Mouse (Mus musculus): Measurements from ENCODE around the gene 1110032A03Rik. TPM values are rescaled to one million over a fixed set of nuclear protein-coding genes. Genes with fewer than 3 reads are reported as not detected.
A peak's percentile ranks its signal among the peaks of the same experiment; 100 is the strongest.

Gene 1110032A03Rik
- total and polyA plus RNA-seq, 2 experiments: 41.1 to 58.8 TPM

DNA sequence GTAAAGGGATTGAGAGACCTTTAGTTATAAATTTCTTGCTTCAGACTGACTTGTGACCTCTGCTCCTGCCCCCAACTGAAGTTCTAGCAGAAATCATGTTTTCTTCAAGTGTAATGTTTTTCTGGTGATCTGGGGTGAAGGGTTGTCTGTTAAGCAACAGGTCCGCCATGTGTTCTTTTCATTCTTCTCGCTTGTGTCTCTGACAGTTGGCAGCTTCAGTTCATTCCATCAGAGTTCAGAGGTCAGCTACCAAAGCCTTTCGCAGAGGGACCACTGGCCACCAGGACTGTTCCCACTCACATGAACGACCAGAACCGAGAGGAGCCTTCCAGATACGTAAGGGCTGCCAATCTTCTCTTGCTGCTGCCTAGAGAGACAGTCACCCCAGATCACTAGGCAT is 33.2 kb upstream of the 1110032A03Rik start:
- no peak overlapping the region for H3K27ac ChIP-seq (replicated peaks; ENCODE audit: insufficient read depth, low read depth, low read length)
- H3K36me3 ChIP-seq (ENCODE audit: control insufficient read depth, insufficient read depth, low read length): peaks cover 20% of the 10 kb centered on the region
- 75% methylated on average over 6 of the region's 6 CpGs for WGBS
- H3K79me2 ChIP-seq (ENCODE audit: control insufficient read depth, insufficient read depth, low read length): no peaks in the 10 kb centered on the region
- no peaks in the 10 kb centered on the region for H3K4me1 ChIP-seq (ENCODE audit: control insufficient read depth, insufficient read depth, low read length)
- DNase-seq (ENCODE audit: extremely low read depth, low read depth, low spot score): peak; percentile 20
- no peak overlapping the region for H3K4me3 ChIP-seq (ENCODE audit: insufficient read depth, low read depth, low read length)
- TF ChIP-seq CTCF (IDR thresholded peaks at IDR 0.05; ENCODE audit: low read depth, low read length) (no peak), POLR2A (IDR thresholded peaks at IDR 0.05; ENCODE audit: extremely low read depth, insufficient read depth, low read length) (no peak)
- H3K9ac ChIP-seq (ENCODE audit: low read depth, low read length): no peak overlapping the region
- H3K27me3 ChIP-seq (ENCODE audit: control insufficient read depth, insufficient read depth, low read length): no peaks in the 10 kb centered on the region

DNA sequence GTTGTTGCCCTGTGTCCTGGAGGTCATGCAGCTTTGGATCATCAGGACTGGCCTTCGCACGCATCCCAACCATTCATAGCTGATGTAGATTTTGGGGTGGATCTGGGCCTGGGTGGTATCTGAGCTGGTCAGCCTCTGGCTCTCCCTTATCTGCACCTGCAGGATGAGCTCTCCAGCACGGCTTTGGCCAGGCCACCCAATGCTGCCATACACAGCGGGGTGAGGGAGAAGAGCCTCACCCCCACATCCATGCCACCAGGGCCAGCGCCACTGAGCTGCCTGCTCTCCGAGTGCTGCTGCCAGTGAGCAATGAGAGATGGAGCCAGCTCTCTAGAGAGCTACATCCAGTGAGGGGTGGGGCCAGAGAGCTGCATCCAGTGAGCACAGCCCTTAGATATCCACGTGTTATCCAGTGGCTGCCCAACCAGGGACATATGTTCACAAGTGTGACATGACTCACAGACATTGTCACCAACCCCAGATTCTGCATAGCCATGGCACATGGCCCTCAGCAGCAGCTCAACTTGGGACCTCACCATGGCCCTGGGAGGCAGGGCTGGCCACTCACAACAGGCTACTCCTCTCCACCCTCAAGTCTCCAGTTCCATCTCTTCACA is 27.8 kb upstream of the 1110032A03Rik start:
- 89% methylated on average over 7 of the region's 7 CpGs for WGBS
- TF ChIP-seq CTCF (IDR thresholded peaks at IDR 0.05; ENCODE audit: low read depth, low read length) (no peak), POLR2A (IDR thresholded peaks at IDR 0.05; ENCODE audit: extremely low read depth, insufficient read depth, low read length) (no peak)
- Histone ChIP-seq H3K9ac (ENCODE audit: low read depth, low read length) (no peak overlapping the region), H3K36me3 (ENCODE audit: control insufficient read depth, insufficient read depth, low read length) (peaks cover 19% of the 10 kb centered on the region), H3K27ac (replicated peaks; ENCODE audit: insufficient read depth, low read depth, low read length) (no peak overlapping the region), H3K79me2 (ENCODE audit: control insufficient read depth, insufficient read depth, low read length) (no peaks in the 10 kb centered on the region), H3K4me3 (ENCODE audit: insufficient read depth, low read depth, low read length) (no peak overlapping the region), H3K4me1 (ENCODE audit: control insufficient read depth, insufficient read depth, low read length) (peaks cover 3% of the 10 kb centered on the region; the same call in 1 of the 2 replicates), H3K27me3 (ENCODE audit: control insufficient read depth, insufficient read depth, low read length) (no peaks in the 10 kb centered on the region)
- DNase-seq (ENCODE audit: extremely low read depth, low read depth, low spot score): no peak

DNA sequence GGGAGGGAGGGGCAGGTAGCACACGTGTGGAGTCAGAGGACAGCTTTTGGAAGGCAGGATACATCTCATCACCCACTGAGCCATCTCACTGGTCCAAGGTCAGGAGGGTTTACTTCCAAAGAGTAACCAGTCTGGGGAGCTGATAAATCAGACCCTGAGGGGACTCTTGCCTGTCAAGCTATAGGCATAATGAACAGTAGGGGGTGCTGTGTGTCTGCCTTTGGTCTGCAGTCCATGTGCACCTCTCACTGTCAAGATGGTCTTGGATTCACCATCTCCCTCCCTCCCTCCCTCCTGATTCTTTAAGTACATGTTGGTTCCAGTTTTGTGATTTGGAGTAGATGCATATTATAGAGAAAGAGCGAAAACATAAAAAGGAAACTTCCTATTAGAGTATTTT is 25.7 kb upstream of the 1110032A03Rik start:
- WGBS: 74% methylated on average over 2 of the region's 2 CpGs
- no peaks in the 10 kb centered on the region for H3K79me2 ChIP-seq (ENCODE audit: control insufficient read depth, insufficient read depth, low read length)
- peaks cover 14% of the 10 kb centered on the region for H3K36me3 ChIP-seq (ENCODE audit: control insufficient read depth, insufficient read depth, low read length)
- H3K4me1 ChIP-seq (ENCODE audit: control insufficient read depth, insufficient read depth, low read length): peaks cover 13% of the 10 kb centered on the region
- no peak overlapping the region for H3K9ac ChIP-seq (ENCODE audit: low read depth, low read length)
- no peaks in the 10 kb centered on the region for H3K27me3 ChIP-seq (ENCODE audit: control insufficient read depth, insufficient read depth, low read length)
- peak; percentile 57 for DNase-seq (ENCODE audit: extremely low read depth, low read depth, low spot score)
- TF ChIP-seq CTCF (IDR thresholded peaks at IDR 0.05; ENCODE audit: low read depth, low read length) (peak; percentile 67), POLR2A (IDR thresholded peaks at IDR 0.05; ENCODE audit: extremely low read depth, insufficient read depth, low read length) (no peak)
- no peak overlapping the region for H3K4me3 ChIP-seq (ENCODE audit: insufficient read depth, low read depth, low read length)
- H3K27ac ChIP-seq (replicated peaks; ENCODE audit: insufficient read depth, low read depth, low read length): no peak overlapping the region

DNA sequence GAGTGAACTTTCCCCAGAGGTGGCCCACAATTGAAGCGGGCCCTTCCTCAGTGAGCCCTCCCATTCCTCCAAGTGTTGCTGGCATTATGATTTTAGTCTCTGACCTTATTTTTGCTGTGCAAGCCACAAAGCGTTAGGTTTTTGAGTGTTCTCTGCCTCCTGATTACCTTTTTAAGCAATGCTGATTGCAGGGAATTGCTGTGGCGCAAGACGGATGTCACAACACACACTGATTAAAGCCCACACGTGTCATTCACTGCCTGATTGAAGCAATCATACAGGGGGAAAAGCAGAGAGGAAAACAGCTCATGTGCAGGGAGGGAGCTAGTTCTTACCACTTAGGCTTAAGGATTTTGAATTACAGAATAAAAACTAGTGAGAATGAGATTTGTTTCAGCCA is 23.0 kb upstream of the 1110032A03Rik start:
- peak; percentile 94 for DNase-seq (ENCODE audit: extremely low read depth, low read depth, low spot score)
- TF ChIP-seq POLR2A (IDR thresholded peaks at IDR 0.05; ENCODE audit: extremely low read depth, insufficient read depth, low read length) (no peak), CTCF (IDR thresholded peaks at IDR 0.05; ENCODE audit: low read depth, low read length) (no peak)

DNA sequence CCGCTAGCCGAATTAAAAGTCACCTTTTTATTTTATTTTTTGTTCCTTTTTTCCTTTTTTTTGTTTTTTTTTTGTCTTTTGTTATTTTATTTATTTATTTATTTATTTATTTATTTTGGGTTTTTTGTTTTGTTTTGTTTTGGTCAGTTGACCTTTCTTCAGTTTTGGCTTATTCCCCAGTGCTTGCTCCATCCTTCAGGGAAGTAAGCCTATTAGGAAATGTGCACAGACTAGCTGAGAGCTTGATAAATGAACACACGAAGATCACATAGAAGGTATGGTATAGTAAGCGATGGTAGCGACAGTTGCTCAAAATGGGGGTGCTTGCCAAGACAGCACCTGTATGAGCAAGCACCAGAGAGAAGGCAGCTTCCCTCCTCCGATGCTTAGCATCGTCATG is 22.3 kb upstream of the 1110032A03Rik start:
- DNase-seq (ENCODE audit: extremely low read depth, low read depth, low spot score): peak; percentile 66
- peaks cover 13% of the 10 kb centered on the region for H3K4me1 ChIP-seq (ENCODE audit: control insufficient read depth, insufficient read depth, low read length)
- 84% methylated on average over 7 of the region's 7 CpGs for WGBS
- TF ChIP-seq CTCF (IDR thresholded peaks at IDR 0.05; ENCODE audit: low read depth, low read length) (no peak), POLR2A (IDR thresholded peaks at IDR 0.05; ENCODE audit: extremely low read depth, insufficient read depth, low read length) (no peak)
- no peak overlapping the region for H3K4me3 ChIP-seq (ENCODE audit: insufficient read depth, low read depth, low read length)
- H3K36me3 ChIP-seq (ENCODE audit: control insufficient read depth, insufficient read depth, low read length): peaks cover 8% of the 10 kb centered on the region
- H3K27me3 ChIP-seq (ENCODE audit: control insufficient read depth, insufficient read depth, low read length): no peaks in the 10 kb centered on the region
- no peak overlapping the region for H3K9ac ChIP-seq (ENCODE audit: low read depth, low read length)
- peak overlapping the region; percentile 82 for H3K27ac ChIP-seq (replicated peaks; ENCODE audit: insufficient read depth, low read depth, low read length)
- H3K79me2 ChIP-seq (ENCODE audit: control insufficient read depth, insufficient read depth, low read length): no peaks in the 10 kb centered on the region

More for the DNA sequence above, 23.0 kb upstream of the 1110032A03Rik start:
- Histone ChIP-seq H3K27ac (replicated peaks; ENCODE audit: insufficient read depth, low read depth, low read length) (peak overlapping the region; percentile 82), H3K79me2 (ENCODE audit: control insufficient read depth, insufficient read depth, low read length) (no peaks in the 10 kb centered on the region), H3K9ac (ENCODE audit: low read depth, low read length) (no peak overlapping the region), H3K4me1 (ENCODE audit: control insufficient read depth, insufficient read depth, low read length) (peaks cover 13% of the 10 kb centered on the region), H3K27me3 (ENCODE audit: control insufficient read depth, insufficient read depth, low read length) (no peaks in the 10 kb centered on the region), H3K36me3 (ENCODE audit: control insufficient read depth, insufficient read depth, low read length) (peaks cover 6% of the 10 kb centered on the region), H3K4me3 (ENCODE audit: insufficient read depth, low read depth, low read length) (no peak overlapping the region)
- 25% methylated on average over 5 of the region's 5 CpGs for WGBS

DNA sequence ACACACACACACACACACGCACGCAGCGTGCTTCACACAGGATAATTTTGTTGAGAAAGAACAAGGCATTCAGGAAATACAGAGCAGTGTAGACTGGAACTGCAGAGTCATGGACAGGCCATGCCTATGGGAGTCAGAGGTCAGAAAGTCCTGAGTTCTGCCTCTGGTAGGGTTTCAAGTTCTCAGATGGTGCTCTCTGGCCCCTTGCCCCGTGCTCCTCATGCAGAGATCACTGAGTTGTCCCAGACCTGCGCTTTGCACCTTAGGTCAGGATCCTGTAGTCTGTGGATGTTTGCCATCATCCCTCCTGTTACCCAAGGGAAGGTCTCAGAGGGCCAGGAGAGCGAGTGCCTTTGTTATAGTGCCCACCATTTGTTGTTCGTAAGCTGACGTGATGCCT is 21.5 kb upstream of the 1110032A03Rik start:
- peaks cover 13% of the 10 kb centered on the region for H3K4me1 ChIP-seq (ENCODE audit: control insufficient read depth, insufficient read depth, low read length)
- no peaks in the 10 kb centered on the region for H3K79me2 ChIP-seq (ENCODE audit: control insufficient read depth, insufficient read depth, low read length)
- H3K4me3 ChIP-seq (ENCODE audit: insufficient read depth, low read depth, low read length): no peak overlapping the region
- no peaks in the 10 kb centered on the region for H3K27me3 ChIP-seq (ENCODE audit: control insufficient read depth, insufficient read depth, low read length)
- H3K9ac ChIP-seq (ENCODE audit: low read depth, low read length): no peak overlapping the region
- peaks cover 2% of the 10 kb centered on the region for H3K36me3 ChIP-seq (ENCODE audit: control insufficient read depth, insufficient read depth, low read length)
- no peak for TF ChIP-seq CTCF (IDR thresholded peaks at IDR 0.05; ENCODE audit: low read depth, low read length)
- TF ChIP-seq POLR2A (IDR thresholded peaks at IDR 0.05; ENCODE audit: extremely low read depth, insufficient read depth, low read length): no peak
- 75% methylated on average over 8 of the region's 8 CpGs for WGBS
- peak overlapping the region; percentile 61 for H3K27ac ChIP-seq (replicated peaks; ENCODE audit: insufficient read depth, low read depth, low read length)
- peak; percentile 94 for DNase-seq (ENCODE audit: extremely low read depth, low read depth, low spot score)

All from liver, adult 2 months (tissue).